Comparison of ENCODE assay signal across 29 mouse cellular contexts in genomic region chr1:127913116-127913515, GRCm38 (mm10). TPM values are rescaled to one million over a fixed set of nuclear protein-coding genes. Genes with fewer than 3 reads are reported as not detected.
DNase-seq lines count a peak whose midpoint lies in the region; ATAC-seq and TF ChIP-seq lines count a peak whose summit lies in the region.
"Had no signal": no experiment of that assay in that cellular context is flagged by ENCODE, and none has a peak within 500 bp of the region (broad histone marks: within the 10 kb centered on the region; RNA-seq: fewer than 3 reads in every experiment).

No protein-coding gene starts in this region.

- intact Hi-C loops in heart, postnatal 10 days (cut with DNase I), result no loop called here
- intact Hi-C loops in heart, postnatal 36 days (cut with DNase I), result no loop called here

- H3K4me1 ChIP-seq in lung, postnatal 0 days (ENCODE audit: insufficient read depth, low read depth, low read length), result no peaks in the 10 kb centered on the region
- H3K4me1 ChIP-seq: embryonic facial prominence, embryonic 15.5 days; limb, embryonic 15.5 days; liver, embryonic 15.5 days; neural tube, embryonic 15.5 days; stomach, embryonic 15.5 days had no signal

- H3K27ac ChIP-seq in lung, postnatal 0 days (ENCODE audit: low read length), result no peak overlapping the region
- H3K27ac ChIP-seq: embryonic facial prominence, embryonic 15.5 days; gastrocnemius, adult 2 months; hindbrain, embryonic 14.5 days; kidney, postnatal 0 days; limb, embryonic 15.5 days; liver, embryonic 15.5 days; neural tube, embryonic 15.5 days; stomach, embryonic 15.5 days had no signal

- no peaks in the 10 kb centered on the region for H3K9me3 ChIP-seq in lung, postnatal 0 days (ENCODE audit: low read length)
- H3K9me3 ChIP-seq: embryonic facial prominence, embryonic 15.5 days; limb, embryonic 15.5 days; liver, embryonic 15.5 days; neural tube, embryonic 15.5 days; stomach, embryonic 15.5 days had no signal

- H3K4me2 ChIP-seq in lung, postnatal 0 days (replicated peaks; ENCODE audit: low read depth, low read length), result no peak overlapping the region
- H3K4me2 ChIP-seq: embryonic facial prominence, embryonic 15.5 days; heart, embryonic 11.5 days; hindbrain, embryonic 14.5 days; limb, embryonic 15.5 days; liver, embryonic 15.5 days; midbrain, embryonic 11.5 days; neural tube, embryonic 15.5 days; stomach, embryonic 15.5 days had no signal

- H3K27me3 ChIP-seq in lung, postnatal 0 days (replicated peaks; ENCODE audit: insufficient read depth, low read length), result no peaks in the 10 kb centered on the region
- H3K27me3 ChIP-seq: embryonic facial prominence, embryonic 15.5 days; limb, embryonic 15.5 days; liver, embryonic 15.5 days; neural tube, embryonic 15.5 days; stomach, embryonic 15.5 days had no signal

- no peak overlapping the region for H3K9ac ChIP-seq in lung, postnatal 0 days (replicated peaks; ENCODE audit: low read depth)
- H3K9ac ChIP-seq: embryonic facial prominence, embryonic 15.5 days; hindbrain, embryonic 14.5 days; limb, embryonic 15.5 days; liver, embryonic 15.5 days; neural tube, embryonic 15.5 days; stomach, embryonic 15.5 days had no signal

- no peaks in the 10 kb centered on the region for H3K36me3 ChIP-seq in lung, postnatal 0 days (ENCODE audit: insufficient read depth, low read length)
- H3K36me3 ChIP-seq: neural tube, embryonic 15.5 days; stomach, embryonic 15.5 days had no signal

- ATAC-seq in lung, postnatal 0 days, result peak; percentile 52; the same call in 1 of the 2 replicates
- ATAC-seq: CD4-positive, CD25-positive, alpha-beta regulatory T cell, adult 4 months had no signal

- no peak for TF ChIP-seq CTCF in lung, postnatal 0 days (IDR thresholded peaks at IDR 0.05)

- no peak for TF ChIP-seq EP300 in lung, postnatal 0 days (IDR thresholded peaks at IDR 0.05)

- peak; percentile 21 for DNase-seq in adrenal gland, postnatal 10 days
- DNase-seq in adrenal gland, adult 8-10 months, result no peak
- DNase-seq in heart, postnatal 10 days, result peak; percentile 12 to 20
- DNase-seq in heart, postnatal 36 days, result no peak
- peak; percentile 42 for DNase-seq in lung, postnatal 0 days (ENCODE audit: low spot score)
- DNase-seq in lung, adult 18-20 months, result no peak
- no peak for DNase-seq in cerebellum, postnatal 4 days (ENCODE audit: low spot score in 2 of 2)
- no peak for DNase-seq in cerebellum, adult 8-10 months
- DNase-seq: cerebellum, adult 11-12 months; cerebellum, postnatal 14 days; gastrocnemius, adult 2 months; kidney, adult 2 months; layer of hippocampus, adult 9-11 months; right cerebral cortex, adult 18-20 months; right cerebral cortex, postnatal 4 days; thymus, postnatal 25 days had no signal

- no peak overlapping the region for H3K4me3 ChIP-seq in lung, postnatal 0 days (ENCODE audit: low read depth, low read length)
- H3K4me3 ChIP-seq: embryonic facial prominence, embryonic 15.5 days; gastrocnemius, adult 2 months; limb, embryonic 15.5 days; liver, embryonic 15.5 days; neural tube, embryonic 15.5 days; stomach, embryonic 15.5 days had no signal

- WGBS in lung, postnatal 0 days, result 64% methylated on average over 4 of the region's 4 CpGs

RNA-seq across cellular contexts. Expression of gene Rab3gap1, which starts 44.5 kb away (rescaled TPM):
- total RNA-seq in adrenal gland, postnatal 10 days (2021), result 10 to 100 TPM; 39.5 to 41.1 TPM
- 10 to 100 TPM; 55.2 to 66.5 (median 59.5) TPM for total RNA-seq in adrenal gland, adult 8-10 months (2022)
- 10 to 100 TPM; 41.4 to 46.1 TPM for total RNA-seq in heart, postnatal 10 days (2021)
- 10 to 100 TPM; 41.2 to 42.7 TPM for total RNA-seq in heart, postnatal 36 days (2021)
- 17.6 and 18.3 TPM in 2 replicates for polyA plus RNA-seq in lung, postnatal 0 days (2015; fragmentation: Nextera tagmentation; extraction: Ambion mirVana)

RNA-seq across cellular contexts. Expression of gene Map3k19, which starts 58.3 kb away (rescaled TPM):
- total RNA-seq in adrenal gland, postnatal 10 days (2021), result under 1 TPM; 0.09 to 0.12 TPM
- total RNA-seq in adrenal gland, adult 8-10 months (2022), result under 1 TPM; 0.09 to 0.21 (median 0.17) TPM
- total RNA-seq in heart, postnatal 10 days (2021), result under 1 TPM in 1 of 2 experiments, not detected in 1; 0.07 TPM
- under 1 TPM in 1 of 2 experiments, not detected in 1; 0.05 TPM for total RNA-seq in heart, postnatal 36 days (2021)
- 0.66 and 1.0 TPM in 2 replicates for polyA plus RNA-seq in lung, postnatal 0 days (2015; fragmentation: Nextera tagmentation; extraction: Ambion mirVana)
- total RNA-seq: heart, postnatal 25 days had no signal
- polyA plus RNA-seq: forebrain, embryonic 11.5 days; heart, embryonic 11.5 days; intestine, embryonic 14.5 days; kidney, postnatal 0 days; limb, embryonic 15.5 days; stomach, embryonic 15.5 days had no signal

Comparison
In these comparisons a context has a peak if more than half of its experiments do, and no peak if none do; other contexts are left out.
1. DNase-seq: peak in adrenal gland, postnatal 10 days (single experiment), heart, postnatal 10 days (2 of 2) and lung, postnatal 0 days (single experiment); none in adrenal gland, adult 8-10 months (single experiment), heart, postnatal 36 days (0 of 2), lung, adult 18-20 months (0 of 2), cerebellum, postnatal 4 days (0 of 2) and cerebellum, adult 8-10 months (single experiment).